Mouse (Mus musculus): Measurements from ENCODE around the gene H2afx.
A peak's percentile ranks its signal among the peaks of the same experiment; 100 is the strongest.
"Not testable (repeated sequence)": the region's sequence is repeated elsewhere in the genome, so short reads cannot be mapped to it uniquely, and the experiment has no call there.

Gene H2afx

GRCm38 (mm10) chr9:44319105-44319886 is 15.2 kb upstream of the H2afx start:
- no peak for DNase-seq

- peak; percentile 92 to 95 for DNase-seq
These were observed 14.4 kb upstream of the H2afx start, which contains the start of gene C2cd2l for GRCm38 (mm10) chr9:44319887-44320798. TSS of gene C2cd2l (minus strand) at chr9:44320285.

DNA sequence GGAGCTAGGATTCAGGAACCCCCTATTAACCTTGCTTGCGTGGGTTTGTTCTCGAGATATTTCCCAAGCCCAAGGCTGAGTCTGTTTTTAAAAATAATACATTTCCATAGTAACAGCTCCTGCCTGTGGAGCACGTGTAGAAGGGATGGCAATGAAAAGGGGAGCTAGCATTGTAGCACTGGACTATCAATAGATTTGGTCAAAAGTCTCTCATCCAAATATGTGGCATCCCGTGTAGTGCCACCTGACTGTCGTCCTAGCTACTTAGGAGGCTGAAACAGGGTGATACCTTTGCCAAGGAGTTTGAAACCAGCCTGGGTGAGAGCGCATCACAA is 13.7 kb upstream of the H2afx start:
- DNase-seq, result no peak

- not testable (repeated sequence) for DNase-seq
These were observed 10.8 kb upstream of the H2afx start for GRCm38 (mm10) chr9:44323656-44324055.

- DNase-seq, result no peak
These were observed 10.3 kb upstream of the H2afx start for GRCm38 (mm10) chr9:44324147-44324546.

GRCm38 (mm10) chr9:44325032-44325767 is 9.3 kb upstream of the H2afx start:
- DNase-seq, result not testable (repeated sequence)

GRCm38 (mm10) chr9:44325768-44326370 is 8.6 kb upstream of the H2afx start, which contains the start of gene Dpagt1:
TSS of gene Dpagt1 (plus strand) at chr9:44326019.
- no peak for DNase-seq

- peak; percentile 89 to 90 for DNase-seq
These were observed 8.0 kb upstream of the H2afx start for GRCm38 (mm10) chr9:44326371-44327063.

DNA sequence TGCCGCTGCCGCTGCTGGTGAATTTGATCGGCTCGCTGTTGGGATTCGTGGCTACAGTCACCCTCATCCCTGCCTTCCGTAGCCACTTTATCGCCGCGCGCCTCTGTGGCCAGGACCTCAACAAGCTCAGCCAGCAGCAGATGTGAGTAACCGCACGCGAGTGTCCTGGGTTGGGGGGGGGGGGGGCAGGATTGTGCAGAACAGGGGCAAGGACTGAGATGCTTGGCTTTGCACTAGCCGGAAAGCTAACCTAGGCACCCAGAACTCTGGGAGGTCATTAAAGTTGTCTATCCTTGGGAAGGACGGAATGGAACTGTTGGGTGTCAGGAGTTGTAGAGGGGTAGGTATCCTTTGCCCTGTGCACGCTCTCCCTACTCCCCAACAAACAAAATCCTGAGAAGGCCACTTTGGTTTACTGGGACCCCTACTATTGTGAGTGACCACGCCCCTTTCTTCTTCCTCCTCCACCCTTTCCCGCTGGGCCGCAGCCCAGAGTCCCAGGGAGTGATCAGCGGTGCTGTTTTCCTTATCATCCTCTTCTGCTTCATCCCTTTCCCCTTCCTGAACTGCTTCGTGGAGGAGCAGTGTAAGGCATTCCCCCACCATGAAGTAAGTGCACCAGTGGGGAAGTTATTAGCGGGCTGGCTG is 7.3 kb upstream of the H2afx start:
- no peak for DNase-seq

DNA sequence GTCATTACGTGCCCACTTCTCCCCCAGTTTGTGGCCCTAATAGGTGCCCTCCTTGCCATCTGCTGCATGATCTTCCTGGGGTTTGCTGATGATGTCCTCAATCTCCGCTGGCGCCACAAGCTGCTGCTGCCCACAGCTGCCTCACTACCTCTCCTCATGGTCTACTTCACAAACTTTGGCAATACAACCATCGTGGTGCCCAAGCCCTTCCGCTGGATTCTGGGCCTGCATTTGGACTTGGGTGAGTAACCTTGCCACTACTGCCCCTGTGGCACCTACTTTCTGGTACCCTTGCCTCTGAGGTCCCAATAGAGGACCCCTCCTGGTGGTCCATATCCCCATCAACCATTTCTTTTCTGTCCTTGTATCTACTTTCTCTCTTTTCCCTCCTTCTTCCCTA is 6.6 kb upstream of the H2afx start:
- no peak for DNase-seq

DNA sequence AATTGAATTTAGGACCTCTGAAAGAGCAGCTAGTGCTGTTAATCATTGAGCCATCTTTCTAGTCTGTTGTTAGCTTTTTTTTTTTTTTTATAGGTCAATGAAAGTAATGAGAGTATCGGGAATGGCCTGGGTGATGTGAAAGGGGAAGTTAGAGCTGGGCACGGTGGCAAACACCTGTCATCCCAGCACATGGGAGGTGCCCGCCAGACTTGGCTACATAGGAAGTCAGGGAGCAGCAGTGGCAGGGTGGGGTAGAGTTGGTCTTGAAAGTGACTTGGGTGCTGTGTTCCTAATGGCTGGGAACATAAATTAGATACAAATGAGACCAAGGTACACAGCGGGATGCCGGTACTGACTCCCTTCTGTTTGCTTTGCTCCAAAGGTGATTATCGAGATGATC is 3.8 kb upstream of the H2afx start:
- no peak for DNase-seq

DNA sequence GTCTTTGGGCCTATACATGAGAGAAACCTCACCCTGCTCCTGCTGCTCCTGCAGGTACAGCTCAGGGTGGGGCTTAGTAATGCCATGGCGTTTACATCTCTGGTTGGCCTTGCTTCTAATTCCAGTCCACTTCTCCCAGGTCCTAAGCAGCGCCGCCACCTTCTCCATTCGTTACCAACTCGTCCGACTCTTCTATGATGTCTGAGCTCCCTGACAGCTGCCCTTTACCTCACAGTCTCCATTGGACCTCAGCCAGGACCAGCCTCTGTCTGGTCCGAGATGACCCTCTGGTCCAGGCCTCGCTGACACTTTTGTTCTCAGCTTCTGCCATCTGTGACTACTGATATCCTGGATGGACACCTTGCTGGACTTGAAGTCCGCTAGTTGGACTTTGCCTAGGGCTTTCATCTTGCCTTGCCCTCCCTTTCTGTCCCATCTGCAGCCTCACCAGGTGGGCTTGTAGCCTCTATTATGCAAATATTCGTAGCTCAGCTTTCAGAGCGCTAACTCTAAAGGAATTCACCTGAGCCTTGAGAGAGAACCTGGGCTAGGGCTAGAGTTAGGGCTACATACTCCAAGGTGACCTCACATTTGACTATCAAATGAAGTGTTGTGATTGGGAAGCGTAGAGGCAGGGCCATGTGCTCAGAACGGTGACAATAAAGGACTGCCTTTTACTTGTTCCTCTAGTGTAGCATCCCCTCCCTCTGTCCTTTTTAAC is 1.4 kb upstream of the H2afx start:
- no peak for DNase-seq

DNA sequence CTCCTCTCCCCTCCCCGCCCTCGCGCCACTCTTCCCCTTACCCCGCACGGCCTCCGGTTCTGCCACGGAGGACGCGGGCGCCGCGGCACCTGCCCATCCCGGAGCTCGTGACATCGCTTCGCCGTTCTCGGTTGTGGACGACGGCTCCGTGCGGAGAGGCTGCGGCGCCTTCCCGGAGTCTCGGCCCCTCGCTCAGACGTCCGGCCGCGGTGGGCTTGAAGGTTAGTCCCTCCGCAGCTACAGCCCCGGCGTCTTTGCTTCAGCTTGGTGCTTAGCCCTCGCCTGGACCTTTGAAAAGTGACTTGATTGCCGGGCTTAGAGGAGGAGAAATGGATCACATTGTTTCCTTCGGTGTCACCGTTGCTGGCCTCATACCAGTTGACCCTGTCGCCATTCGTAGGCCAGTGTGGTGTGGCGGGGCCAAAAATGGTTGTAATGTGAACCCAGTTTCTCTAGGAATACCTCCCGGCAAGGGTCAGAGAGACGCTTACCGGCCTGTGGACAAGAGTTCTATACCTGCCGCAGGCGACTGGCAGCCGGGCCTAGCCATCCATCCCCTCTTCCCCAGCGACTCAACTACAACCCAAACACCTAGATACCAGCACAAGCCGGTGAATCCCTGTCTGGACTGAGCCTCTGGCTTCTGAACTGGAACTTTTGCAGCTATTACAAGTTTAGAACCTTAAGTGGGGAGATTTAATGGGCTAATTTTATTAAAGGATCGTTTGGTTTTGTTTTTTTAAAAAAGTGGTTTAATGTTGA is 1.0 kb downstream of the H2afx start:
- DNase-seq, result peak in 1 of 2 experiments; percentile 30

DNA sequence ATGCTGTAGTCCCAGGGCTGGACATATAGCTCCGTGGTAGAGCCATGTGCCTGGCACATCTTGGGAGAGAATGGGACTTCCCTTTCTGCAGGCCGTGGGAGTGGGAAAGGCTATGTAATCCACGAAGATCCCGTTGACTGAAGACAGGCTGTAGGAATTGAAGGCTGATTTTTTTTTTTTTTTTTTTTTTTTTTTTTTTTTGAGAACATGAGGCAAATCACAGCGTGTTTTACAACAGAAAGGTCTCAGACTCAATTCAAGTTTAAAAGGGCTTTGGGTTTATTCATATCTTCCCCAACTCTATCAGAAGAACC is 1.6 kb downstream of the H2afx start:
- no peak for DNase-seq

GRCm38 (mm10) chr9:44336513-44336912 is 2.0 kb downstream of the H2afx start:
- not testable (repeated sequence) for DNase-seq

GRCm38 (mm10) chr9:44336964-44337363 is 2.5 kb downstream of the H2afx start:
- DNase-seq, result no peak

- no peak for DNase-seq
These were observed 3.1 kb downstream of the H2afx start for GRCm38 (mm10) chr9:44337436-44338169.

DNA sequence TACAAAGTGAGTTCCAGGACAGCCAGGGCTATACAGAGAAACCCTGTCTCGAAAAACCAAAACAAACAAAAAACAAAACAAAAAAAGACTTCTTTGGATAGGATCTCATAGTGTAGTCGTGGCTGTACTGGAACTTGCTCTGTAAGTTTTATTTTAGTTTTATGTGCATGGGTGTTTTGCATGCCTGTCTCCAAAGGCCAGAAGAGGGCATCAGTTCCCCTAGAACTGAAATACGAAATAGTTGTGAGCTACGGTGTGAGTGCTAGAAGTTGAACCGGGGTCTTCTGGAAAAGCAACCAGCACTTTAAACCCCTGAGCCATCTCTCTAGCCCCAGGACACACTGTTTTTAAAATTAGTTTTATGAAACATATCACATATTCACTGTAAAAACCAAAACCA is 4.1 kb downstream of the H2afx start:
- no peak for DNase-seq

DNA sequence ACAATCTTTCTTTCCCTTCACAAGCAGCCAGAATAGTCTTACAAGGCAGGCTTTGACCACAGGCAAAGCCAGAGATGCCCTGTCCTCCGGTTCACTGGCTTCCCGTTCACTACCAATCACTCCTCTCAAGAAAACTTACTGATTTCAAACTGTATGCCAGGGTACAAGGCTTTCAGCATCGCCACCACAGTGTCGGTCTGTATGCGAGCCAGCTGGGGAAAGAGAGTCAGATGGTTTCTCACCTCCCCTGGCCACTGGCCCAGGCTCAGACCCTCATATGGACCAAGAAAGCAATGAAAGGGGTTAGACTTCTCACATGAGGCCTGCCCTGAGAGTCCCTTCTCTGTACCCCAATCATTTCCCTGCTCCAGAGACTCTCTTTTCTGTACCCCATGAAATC is 7.0 kb downstream of the H2afx start:
- DNase-seq, result no peak

DNA sequence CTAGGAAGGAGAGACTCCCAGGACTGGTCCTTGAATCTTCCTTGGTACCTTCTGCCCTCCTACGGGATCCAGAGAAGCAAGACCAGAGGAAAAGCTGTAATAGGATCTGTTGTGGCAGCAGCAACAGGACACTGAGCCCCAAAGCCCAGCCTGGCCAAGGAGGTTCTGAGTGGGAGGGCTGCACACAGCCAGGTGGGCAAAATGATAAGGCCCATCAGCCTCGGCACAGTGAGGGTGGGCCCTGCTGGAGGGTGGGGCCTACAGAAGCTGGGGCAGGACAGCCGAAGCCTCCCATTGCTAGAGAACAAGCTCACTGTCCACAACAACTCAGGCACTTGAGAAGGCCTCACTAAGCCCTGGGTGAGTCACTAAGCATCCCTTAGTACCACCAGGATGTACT is 7.7 kb downstream of the H2afx start:
- DNase-seq, result no peak
